10 mouse cellular contexts compared by ENCODE assay signal in the genomic region with DNA sequence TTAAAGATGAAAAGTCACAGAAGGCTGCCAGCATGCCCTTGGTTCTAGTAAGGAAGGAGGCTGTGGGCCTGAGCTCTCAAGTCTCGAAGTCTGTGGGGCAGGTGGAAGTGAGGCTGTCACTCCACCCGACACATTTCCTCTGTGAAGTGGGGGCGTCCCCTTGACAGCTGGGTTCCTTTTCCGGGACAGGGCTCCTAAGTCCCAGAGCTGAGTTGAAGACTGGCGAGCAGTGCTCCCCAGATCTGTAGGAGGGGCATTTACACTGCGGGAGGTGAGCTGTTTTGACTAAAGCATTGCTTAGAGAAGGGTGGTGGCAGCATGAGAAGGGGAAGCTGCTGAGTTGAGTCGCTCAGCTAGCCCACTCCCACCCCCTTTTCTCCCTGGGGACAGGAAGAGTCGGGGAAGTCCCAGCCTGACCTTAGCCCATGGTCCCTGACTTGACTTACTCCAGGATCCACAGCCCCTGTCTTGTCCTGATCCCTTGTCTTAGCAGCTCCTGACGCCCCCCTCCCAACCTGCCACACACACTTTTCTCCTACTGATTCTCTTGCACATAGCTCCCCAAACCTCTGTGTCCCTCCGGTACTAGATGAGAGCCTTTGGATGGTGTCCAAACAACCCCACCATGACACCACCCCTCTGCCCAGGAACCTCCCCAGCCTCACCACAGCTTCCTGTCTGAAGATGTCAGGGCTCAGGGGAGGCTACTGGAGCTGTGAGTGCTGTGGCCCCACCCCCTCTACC. TPM values are rescaled to one million over a fixed set of nuclear protein-coding genes. Genes with fewer than 3 reads are reported as not detected.
A peak's percentile ranks its signal among the peaks of the same experiment; 100 is the strongest.
DNase-seq lines count a peak whose midpoint lies in the region; ATAC-seq lines count a peak whose summit lies in the region.
"Had no signal": no experiment of that assay in that cellular context is flagged by ENCODE, and none has a peak within 500 bp of the region (broad histone marks: within the 10 kb centered on the region; RNA-seq: fewer than 3 reads in every experiment).

No protein-coding gene starts in this region.

- WGBS in liver, embryonic 12.5 days (ENCODE audit: insufficient replicate concordance), result 22% methylated on average over 10 of the region's 10 CpGs
- 70% methylated on average over 10 of the region's 10 CpGs for WGBS in midbrain, embryonic 13.5 days

- peaks cover 5% of the 10 kb centered on the region for H3K36me3 ChIP-seq in liver, embryonic 12.5 days
- peaks cover 70% of the 10 kb centered on the region for H3K36me3 ChIP-seq in midbrain, embryonic 13.5 days

- H3K9ac ChIP-seq in liver, embryonic 12.5 days, result peak overlapping the region; percentile 37
- no peak overlapping the region for H3K9ac ChIP-seq in midbrain, embryonic 13.5 days (replicated peaks)
- H3K9ac ChIP-seq: limb, embryonic 15.5 days had no signal

- H3K4me1 ChIP-seq in liver, embryonic 12.5 days, result peaks cover 88% of the 10 kb centered on the region
- peaks cover 23% of the 10 kb centered on the region for H3K4me1 ChIP-seq in midbrain, embryonic 13.5 days (replicated peaks)

- peak overlapping the region; percentile 34 for H3K27ac ChIP-seq in liver, embryonic 12.5 days
- no peak overlapping the region for H3K27ac ChIP-seq in midbrain, embryonic 13.5 days
- H3K27ac ChIP-seq: limb, embryonic 15.5 days had no signal

- peak; percentile 94 for DNase-seq in CD4-positive helper T cell, adult 2 months (ENCODE audit: low read depth, low spot score)
- peak; percentile 94 for DNase-seq in T-cell, adult 2 months (ENCODE audit: low spot score)
- no peak for DNase-seq in left cerebral cortex, adult 18-20 months (ENCODE audit: low spot score in 2 of 2)
- DNase-seq in ovary, postnatal 10 days (ENCODE audit: low spot score), result no peak
- no peak for DNase-seq in c-Kit-positive CD71-positive TER-119-positive erythroid progenitor cells, embryonic 14.5 days (ENCODE audit: low spot score)
- DNase-seq: adrenal gland, postnatal 36 days had no signal

- peak overlapping the region; percentile 20 for H3K4me2 ChIP-seq in liver, embryonic 12.5 days
- no peak overlapping the region for H3K4me2 ChIP-seq in midbrain, embryonic 13.5 days (replicated peaks)
- H3K4me2 ChIP-seq: limb, embryonic 15.5 days had no signal

- no peak for ATAC-seq in liver, embryonic 12.5 days
- ATAC-seq in neutrophil, adult 5-6 weeks (ENCODE audit: extremely low read depth, insufficient number of reproducible peaks, low FRiP score, poor library complexity, severe bottlenecking), result peak; percentile 63
- ATAC-seq in midbrain, embryonic 13.5 days, result no peak

- H3K9me3 ChIP-seq in liver, embryonic 12.5 days (replicated peaks), result no peaks in the 10 kb centered on the region
- no peaks in the 10 kb centered on the region for H3K9me3 ChIP-seq in midbrain, embryonic 13.5 days
- H3K9me3 ChIP-seq: limb, embryonic 15.5 days had no signal

- H3K4me3 ChIP-seq in liver, embryonic 12.5 days, result no peak overlapping the region
- no peak overlapping the region for H3K4me3 ChIP-seq in midbrain, embryonic 13.5 days (replicated peaks)
- H3K4me3 ChIP-seq: limb, embryonic 15.5 days had no signal

- peaks cover 16% of the 10 kb centered on the region for H3K27me3 ChIP-seq in liver, embryonic 12.5 days (replicated peaks)
- H3K27me3 ChIP-seq in midbrain, embryonic 13.5 days, result no peaks in the 10 kb centered on the region
- H3K27me3 ChIP-seq: limb, embryonic 15.5 days had no signal

RNA-seq across cellular contexts. Expression of a gene that starts 3.9 kb away (rescaled TPM):
- polyA plus RNA-seq in liver, embryonic 12.5 days (2016; fragmentation: Nextera tagmentation; extraction: Ambion mirVana), result 3.9 and 4.8 TPM in 2 replicates
- 32.0 TPM in 2 replicates for total RNA-seq in neutrophil, adult 5-6 weeks (2017)
- total RNA-seq in left cerebral cortex, adult 18-20 months (2021), result 10 to 100 TPM; 50.5 to 51.0 TPM
- 2.6 and 3.3 TPM in 2 replicates for polyA plus RNA-seq in midbrain, embryonic 13.5 days (2015; fragmentation: Nextera tagmentation; extraction: Ambion mirVana)

RNA-seq across cellular contexts. Expression of a gene that starts 13.4 kb away (rescaled TPM):
- polyA plus RNA-seq in liver, embryonic 12.5 days (2016; fragmentation: Nextera tagmentation; extraction: Ambion mirVana), result 6.0 and 6.1 TPM in 2 replicates
- total RNA-seq in neutrophil, adult 5-6 weeks (2017), result 18.6 and 23.1 TPM in 2 replicates
- total RNA-seq in left cerebral cortex, adult 18-20 months (2021), result 10 to 100 TPM; 34.0 to 34.5 TPM
- 13.3 and 14.1 TPM in 2 replicates for polyA plus RNA-seq in midbrain, embryonic 13.5 days (2015; fragmentation: Nextera tagmentation; extraction: Ambion mirVana)

RNA-seq across cellular contexts. Expression of a gene that starts 40.6 kb away (rescaled TPM):
- 77.4 and 77.8 TPM in 2 replicates for polyA plus RNA-seq in liver, embryonic 12.5 days (2016; fragmentation: Nextera tagmentation; extraction: Ambion mirVana)
- 14.1 and 18.6 TPM in 2 replicates for total RNA-seq in neutrophil, adult 5-6 weeks (2017)
- 10 to 100 TPM; 23.1 to 28.3 TPM for total RNA-seq in left cerebral cortex, adult 18-20 months (2021)
- polyA plus RNA-seq in midbrain, embryonic 13.5 days (2015; fragmentation: Nextera tagmentation; extraction: Ambion mirVana), result 72.2 and 74.0 TPM in 2 replicates

RNA-seq across cellular contexts. Expression of a gene that starts 53.9 kb away (rescaled TPM):
- 5.9 and 6.1 TPM in 2 replicates for polyA plus RNA-seq in liver, embryonic 12.5 days (2016; fragmentation: Nextera tagmentation; extraction: Ambion mirVana)
- not detected in 2 replicates for total RNA-seq in neutrophil, adult 5-6 weeks (2017)
- under 1 TPM in 1 of 2 experiments, not detected in 1; 0.37 TPM for total RNA-seq in left cerebral cortex, adult 18-20 months (2021)
- polyA plus RNA-seq in midbrain, embryonic 13.5 days (2015; fragmentation: Nextera tagmentation; extraction: Ambion mirVana), result not detected in 2 replicates
- polyA plus RNA-seq: limb, embryonic 15.5 days had no signal

Comparison
In these comparisons a context has a peak if more than half of its experiments do, and no peak if none do; other contexts are left out.
1. DNase-seq: peak in CD4-positive helper T cell, adult 2 months (single experiment) and T-cell, adult 2 months (single experiment); none in left cerebral cortex, adult 18-20 months (0 of 2), ovary, postnatal 10 days (single experiment) and c-Kit-positive CD71-positive TER-119-positive erythroid progenitor cells, embryonic 14.5 days (single experiment).